Mouse (Mus musculus): Measurements from ENCODE around the gene Izumo4. TPM values are rescaled to one million over a fixed set of nuclear protein-coding genes. Genes with fewer than 3 reads are reported as not detected.

Gene Izumo4
- polyA plus RNA-seq (2012; fragmentation: generic; extraction: Trizol): 1.9 TPM

DNA sequence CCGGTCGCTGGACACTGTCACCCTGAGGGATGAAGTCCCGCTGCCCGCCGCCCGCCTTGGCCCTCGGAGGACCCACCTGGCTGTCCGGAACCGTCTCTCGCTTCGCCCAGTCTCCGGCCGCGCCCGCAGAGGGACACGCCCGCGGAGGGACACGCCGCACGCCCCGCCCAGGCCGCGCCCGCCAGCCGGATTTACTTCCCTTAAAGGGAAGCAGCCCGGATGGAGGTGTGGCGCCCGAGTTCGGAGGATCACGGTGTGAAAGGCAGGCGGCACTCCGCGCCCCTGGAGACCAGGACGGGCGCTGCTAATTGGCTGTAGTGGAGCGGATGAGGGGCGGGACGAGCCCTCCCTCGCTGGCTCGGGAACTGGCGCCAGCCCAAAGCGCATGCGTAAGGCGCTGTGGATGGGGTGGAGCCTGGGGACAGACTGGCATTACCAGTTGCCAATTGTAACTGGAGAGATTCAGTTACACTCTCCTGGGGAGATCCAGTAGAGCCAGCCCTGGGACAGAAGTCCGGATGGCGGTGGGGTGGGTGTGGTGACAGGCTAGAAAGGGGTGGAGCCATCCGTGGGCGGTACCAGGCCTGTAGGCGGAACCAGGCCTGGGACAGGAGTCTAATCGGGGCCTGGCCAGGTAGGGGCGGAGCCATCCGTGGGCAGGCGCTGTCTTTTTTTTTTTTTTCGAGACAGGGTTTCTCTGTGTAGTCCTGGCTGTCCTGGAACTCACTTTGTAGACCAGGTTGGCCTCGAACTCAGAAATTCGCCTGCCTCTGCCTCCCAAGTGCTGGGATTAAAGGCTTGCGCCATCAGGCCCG is at the start of gene Izumo4, which contains the start of gene Mob3a:
TSS of gene Izumo4 (plus strand) at position 464 of the 815 bp plus-strand sequence.
TSS of gene Mob3a (minus strand) at position 257 of the 815 bp plus-strand sequence.
- TF ChIP-seq POLR2A (IDR thresholded peaks at IDR 0.05; ENCODE audit: insufficient read length, low read depth): peak; percentile 87
- peak; percentile 89 for TF ChIP-seq POLR2AphosphoS2 (IDR thresholded peaks at IDR 0.05; ENCODE audit: insufficient read length, low read depth)
- TF ChIP-seq USF1 (IDR thresholded peaks at IDR 0.05; ENCODE audit: low read depth): no peak
- TF ChIP-seq MYOG (IDR thresholded peaks at IDR 0.05; ENCODE audit: control insufficient read depth in 1 of 3, insufficient read depth in 1 of 3, insufficient read length in 2 of 3, low read depth in 2 of 3): peak in 1 of 3 experiments; percentile 2
- TF ChIP-seq SRF (IDR thresholded peaks at IDR 0.05; ENCODE audit: control insufficient read depth, insufficient read length, low read depth): peak; percentile 100
- no peaks in the 10 kb centered on the region for H3K27me3 ChIP-seq (ENCODE audit: control insufficient read depth, insufficient read depth, insufficient read length)
- H3K36me3 ChIP-seq (ENCODE audit: control insufficient read depth, insufficient read depth): peaks cover 4% of the 10 kb centered on the region
- peak within 1 kb of the TSS; percentile 60 for H3K4me3 ChIP-seq
- H3K4me2 ChIP-seq (ENCODE audit: low read depth): peak within 1 kb of the TSS; percentile 89
- H3K79me2 ChIP-seq (ENCODE audit: control insufficient read depth, insufficient read depth): peaks cover 26% of the 10 kb centered on the region
- H3ac ChIP-seq (ENCODE audit: control insufficient read depth, insufficient read length): peak within 1 kb of the TSS; percentile 5

DNA sequence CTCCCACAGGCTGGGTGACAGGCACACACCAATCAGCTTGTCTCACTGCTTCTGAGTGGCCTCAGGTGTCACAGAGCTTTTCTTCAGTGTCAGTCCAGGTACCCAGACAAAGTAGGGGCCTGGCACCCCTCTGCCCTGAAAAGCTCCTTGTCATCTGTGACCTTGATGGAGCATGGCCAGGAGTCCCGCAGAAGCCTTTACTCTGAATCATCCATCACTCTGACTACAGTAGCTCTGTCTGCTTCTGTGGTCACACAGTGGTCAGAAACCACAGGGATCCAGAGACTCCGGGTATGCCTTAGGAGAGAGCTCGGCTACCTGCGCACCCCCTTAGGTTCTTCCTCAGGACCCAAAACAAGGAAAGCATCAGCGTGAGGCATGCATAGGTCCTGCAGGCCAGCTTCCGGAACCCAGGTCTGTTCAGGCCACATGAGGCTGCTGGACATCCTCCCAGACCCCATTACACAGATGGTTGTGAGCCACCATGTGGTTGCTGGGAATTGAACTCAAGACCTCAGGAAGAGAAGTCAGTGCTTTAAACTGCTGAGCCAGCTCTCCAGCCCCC is 48.7 kb upstream of the Izumo4 start:
- Histone ChIP-seq H3K79me2 (ENCODE audit: control insufficient read depth, insufficient read depth) (peaks cover 18% of the 10 kb centered on the region), H3K4me2 (ENCODE audit: low read depth) (peak overlapping the region; percentile 31), H3K36me3 (ENCODE audit: control insufficient read depth, insufficient read depth) (no peaks in the 10 kb centered on the region), H3ac (ENCODE audit: control insufficient read depth, insufficient read length) (no peak overlapping the region), H3K27me3 (ENCODE audit: control insufficient read depth, insufficient read depth, insufficient read length) (no peaks in the 10 kb centered on the region), H3K4me3 (no peak overlapping the region)
- TF ChIP-seq CEBPB (IDR thresholded peaks at IDR 0.05; ENCODE audit: insufficient read depth, poor library complexity, severe bottlenecking): no peak
- no peak for TF ChIP-seq POLR2A (IDR thresholded peaks at IDR 0.05; ENCODE audit: insufficient read length, low read depth)
- no peak for TF ChIP-seq MAX (IDR thresholded peaks at IDR 0.05; ENCODE audit: low read depth)
- TF ChIP-seq MYOG (IDR thresholded peaks at IDR 0.05; ENCODE audit: control insufficient read depth in 1 of 3, insufficient read depth in 1 of 3, insufficient read length in 2 of 3, low read depth in 2 of 3): no peak
- TF ChIP-seq TCF12 (IDR thresholded peaks at IDR 0.05; ENCODE audit: insufficient read depth, poor library complexity, severe bottlenecking): no peak
- no peak for TF ChIP-seq USF1 (IDR thresholded peaks at IDR 0.05; ENCODE audit: low read depth)
- no peak for TF ChIP-seq REST (IDR thresholded peaks at IDR 0.05; ENCODE audit: insufficient read depth, insufficient read length)
- no peak for TF ChIP-seq POLR2AphosphoS2 (IDR thresholded peaks at IDR 0.05; ENCODE audit: insufficient read length, low read depth)
- no peak for TF ChIP-seq SRF (IDR thresholded peaks at IDR 0.05; ENCODE audit: control insufficient read depth, insufficient read length, low read depth)
- no peak for TF ChIP-seq TCF3 (IDR thresholded peaks at IDR 0.05; ENCODE audit: insufficient read length, low read depth)
- TF ChIP-seq MYOD1 (IDR thresholded peaks at IDR 0.05; ENCODE audit: control insufficient read depth in 1 of 3, insufficient read length in 2 of 3, low read depth in 2 of 3): no peak
- TF ChIP-seq E2F4 (IDR thresholded peaks at IDR 0.05; ENCODE audit: insufficient read depth): no peak

DNA sequence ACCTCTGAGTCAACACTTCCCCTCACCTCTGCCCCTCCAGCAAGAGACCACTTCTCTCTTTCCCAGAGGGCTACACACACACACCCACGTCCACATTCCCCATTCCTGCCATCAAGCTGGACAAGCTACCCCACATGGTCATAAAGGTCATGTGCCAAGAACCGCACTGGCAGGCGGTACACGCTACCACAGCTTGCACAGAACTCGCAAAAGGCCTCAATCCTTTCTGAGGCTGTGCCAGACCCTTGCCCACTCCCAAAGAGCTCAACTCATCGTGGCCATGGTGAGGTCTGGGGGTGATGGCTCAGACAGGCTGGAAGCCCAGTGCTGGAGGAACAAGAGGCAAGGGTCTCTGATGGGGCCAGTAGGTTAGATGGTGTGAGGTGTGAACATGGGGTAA is 47.1 kb upstream of the Izumo4 start:
- H3ac ChIP-seq (ENCODE audit: control insufficient read depth, insufficient read length): no peak overlapping the region
- H3K4me3 ChIP-seq: peak overlapping the region; percentile 35
- TF ChIP-seq TCF3 (IDR thresholded peaks at IDR 0.05; ENCODE audit: insufficient read length, low read depth) (no peak), MYOD1 (IDR thresholded peaks at IDR 0.05; ENCODE audit: control insufficient read depth in 1 of 3, insufficient read length in 2 of 3, low read depth in 2 of 3) (no peak), REST (IDR thresholded peaks at IDR 0.05; ENCODE audit: insufficient read depth, insufficient read length) (no peak), MAX (IDR thresholded peaks at IDR 0.05; ENCODE audit: low read depth) (no peak), TCF12 (IDR thresholded peaks at IDR 0.05; ENCODE audit: insufficient read depth, poor library complexity, severe bottlenecking) (no peak)
- H3K27me3 ChIP-seq (ENCODE audit: control insufficient read depth, insufficient read depth, insufficient read length): no peaks in the 10 kb centered on the region
- peaks cover 18% of the 10 kb centered on the region for H3K79me2 ChIP-seq (ENCODE audit: control insufficient read depth, insufficient read depth)
- H3K4me2 ChIP-seq (ENCODE audit: low read depth): peak overlapping the region; percentile 84
- no peaks in the 10 kb centered on the region for H3K36me3 ChIP-seq (ENCODE audit: control insufficient read depth, insufficient read depth)

DNA sequence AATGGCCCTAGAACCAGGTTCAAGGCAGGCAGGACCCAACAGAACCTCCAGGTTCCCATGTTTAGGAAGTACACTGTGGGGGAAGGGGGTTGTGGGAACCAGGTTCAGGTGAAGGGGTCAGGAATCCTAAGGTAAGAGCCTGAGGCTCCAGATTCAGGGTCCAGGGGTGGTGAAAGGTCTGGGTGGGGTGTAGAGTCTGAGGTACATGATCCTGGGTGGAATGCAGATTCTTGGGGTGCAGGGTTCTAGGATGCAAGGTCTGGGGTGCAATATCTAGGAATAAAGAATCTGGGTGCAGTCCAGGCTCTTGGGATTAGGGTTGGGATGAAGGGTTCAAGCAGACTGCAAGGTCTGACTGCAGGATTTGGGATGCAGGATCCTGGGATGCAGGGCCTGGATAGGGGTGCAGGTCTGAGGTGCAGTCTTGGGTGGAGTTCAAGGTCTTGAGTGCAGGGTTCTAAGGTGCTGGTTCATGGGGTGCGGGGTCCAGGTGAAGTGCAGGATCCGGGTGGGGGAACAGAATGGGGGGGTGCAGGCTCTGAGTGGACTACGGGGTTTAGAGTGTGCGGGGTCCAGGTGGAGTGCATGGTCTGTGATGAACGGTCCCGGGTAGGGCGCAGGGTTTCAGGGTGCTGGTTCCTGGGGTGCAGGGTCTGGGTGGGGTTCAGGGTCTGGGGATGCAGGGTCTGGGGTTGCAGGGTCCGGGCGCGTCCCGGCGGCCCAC is 46.4 kb upstream of the Izumo4 start:
- no peaks in the 10 kb centered on the region for H3K27me3 ChIP-seq (ENCODE audit: control insufficient read depth, insufficient read depth, insufficient read length)
- H3K79me2 ChIP-seq (ENCODE audit: control insufficient read depth, insufficient read depth): peaks cover 18% of the 10 kb centered on the region
- H3K36me3 ChIP-seq (ENCODE audit: control insufficient read depth, insufficient read depth): no peaks in the 10 kb centered on the region
- H3K4me2 ChIP-seq (ENCODE audit: low read depth): peak overlapping the region; percentile 84
- peak overlapping the region; percentile 97 for H3ac ChIP-seq (ENCODE audit: control insufficient read depth, insufficient read length)
- TF ChIP-seq POLR2AphosphoS2 (IDR thresholded peaks at IDR 0.05; ENCODE audit: insufficient read length, low read depth) (no peak), CEBPB (IDR thresholded peaks at IDR 0.05; ENCODE audit: insufficient read depth, poor library complexity, severe bottlenecking) (no peak), MYOD1 (IDR thresholded peaks at IDR 0.05; ENCODE audit: control insufficient read depth in 1 of 3, insufficient read length in 2 of 3, low read depth in 2 of 3) (no peak), E2F4 (IDR thresholded peaks at IDR 0.05; ENCODE audit: insufficient read depth) (no peak), TCF12 (IDR thresholded peaks at IDR 0.05; ENCODE audit: insufficient read depth, poor library complexity, severe bottlenecking) (no peak), USF1 (IDR thresholded peaks at IDR 0.05; ENCODE audit: low read depth) (no peak), REST (IDR thresholded peaks at IDR 0.05; ENCODE audit: insufficient read depth, insufficient read length) (no peak), POLR2A (IDR thresholded peaks at IDR 0.05; ENCODE audit: insufficient read length, low read depth) (no peak), TCF3 (IDR thresholded peaks at IDR 0.05; ENCODE audit: insufficient read length, low read depth) (no peak), SRF (IDR thresholded peaks at IDR 0.05; ENCODE audit: control insufficient read depth, insufficient read length, low read depth) (no peak), MAX (IDR thresholded peaks at IDR 0.05; ENCODE audit: low read depth) (no peak), MYOG (IDR thresholded peaks at IDR 0.05; ENCODE audit: control insufficient read depth in 1 of 3, insufficient read depth in 1 of 3, insufficient read length in 2 of 3, low read depth in 2 of 3) (no peak)
- H3K4me3 ChIP-seq: peak overlapping the region; percentile 35

Measured in myocyte (in vitro differentiated cells).